Mouse (Mus musculus) thymus, postnatal 25 days (tissue): ENCODE data around the gene Rnf144a.
A peak's percentile ranks its signal among the peaks of the same experiment; 100 is the strongest.

ENCODE experiments used
- DNase-seq: peaks from one replicate; pipeline ENCODE4 v3.0.0; 2022

Rnf144a gene

DNA sequence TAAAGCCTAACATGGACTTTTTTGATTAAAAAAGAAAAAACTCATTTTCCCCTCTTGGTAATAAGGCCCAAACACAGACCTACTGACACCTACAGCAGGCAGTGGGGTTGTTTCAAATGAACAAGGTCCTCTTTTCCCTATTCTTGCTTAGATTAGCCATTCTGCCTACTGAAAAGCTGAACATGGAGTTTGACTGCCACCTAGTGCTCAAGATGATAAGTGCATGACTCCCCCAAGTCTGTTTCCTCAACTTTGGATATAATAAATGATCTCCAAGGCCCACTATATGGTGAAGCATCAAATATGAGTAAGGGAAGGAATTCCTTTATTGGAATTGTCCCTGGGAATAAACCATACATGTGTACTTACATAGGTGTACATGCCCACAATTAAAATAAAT is 103.5 kb downstream of the Rnf144a start:
- DNase-seq = peak; percentile 58

DNA sequence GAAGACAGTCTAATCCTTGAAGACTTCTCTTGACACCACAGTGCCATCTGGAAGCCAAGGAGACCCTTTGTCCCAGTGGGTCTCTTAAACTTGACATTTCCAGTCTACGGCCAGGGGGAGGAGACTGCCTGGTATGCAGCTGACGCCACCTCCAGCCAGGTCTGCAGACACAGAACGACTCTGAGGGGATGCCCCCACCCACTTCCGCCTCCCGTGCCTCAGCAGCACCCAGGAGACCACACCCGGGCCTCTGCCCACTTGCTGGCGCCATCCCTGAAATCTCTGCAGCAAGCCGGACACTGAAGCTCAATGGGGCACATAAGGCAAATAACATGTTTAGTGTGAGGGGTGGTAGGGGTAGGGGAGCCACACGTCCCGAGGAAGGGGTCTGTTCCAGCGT is 104.8 kb downstream of the Rnf144a start:
- DNase-seq = no peak

DNA sequence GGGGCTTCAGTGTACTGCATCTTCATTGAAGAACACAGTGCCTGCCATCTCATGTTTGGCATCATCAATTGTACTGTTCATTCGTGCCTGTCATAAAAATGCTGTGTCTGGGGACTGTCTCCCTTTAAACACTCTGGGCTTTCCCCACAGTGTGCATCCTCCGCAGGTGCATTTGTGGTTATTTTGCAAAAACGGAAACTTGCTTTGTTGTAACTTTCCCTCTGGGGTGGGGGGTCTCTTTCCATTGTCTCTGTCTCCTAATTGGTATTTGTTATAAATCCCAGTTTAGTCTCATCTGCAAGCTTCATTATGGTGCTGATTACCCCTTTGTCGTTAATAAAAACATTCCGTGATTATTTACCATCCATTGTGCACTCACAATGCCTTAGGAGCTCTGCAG is 112.2 kb downstream of the Rnf144a start:
- peak; percentile 50 for DNase-seq

DNA sequence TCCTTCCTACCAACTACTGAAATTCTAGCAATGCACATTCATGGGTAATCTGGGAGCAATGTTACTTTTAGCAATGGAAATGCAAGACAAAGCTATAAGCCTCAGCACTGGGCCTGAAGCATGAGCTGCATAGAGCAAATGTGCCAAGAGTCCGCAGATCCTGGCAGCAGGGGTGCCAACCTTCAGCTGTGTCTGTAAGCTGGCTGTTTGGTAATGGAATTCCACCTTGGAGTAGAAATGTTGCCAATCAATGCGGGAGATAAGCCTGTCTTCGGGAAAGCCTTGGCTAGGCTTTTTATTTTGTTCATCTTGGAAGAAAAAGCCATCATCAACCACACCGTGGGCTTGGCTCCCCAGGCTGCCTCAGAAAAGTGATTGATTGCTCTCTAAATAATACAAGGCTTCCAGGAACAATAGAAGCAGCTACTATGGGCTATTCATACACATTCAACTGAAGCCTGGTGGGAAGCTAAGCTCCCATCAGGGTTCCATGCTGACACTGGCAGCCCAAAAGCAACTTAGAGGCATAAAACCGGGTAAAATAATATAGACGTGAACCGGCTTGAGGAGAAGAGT is 115.5 kb downstream of the Rnf144a start:
- no peak for DNase-seq

DNA sequence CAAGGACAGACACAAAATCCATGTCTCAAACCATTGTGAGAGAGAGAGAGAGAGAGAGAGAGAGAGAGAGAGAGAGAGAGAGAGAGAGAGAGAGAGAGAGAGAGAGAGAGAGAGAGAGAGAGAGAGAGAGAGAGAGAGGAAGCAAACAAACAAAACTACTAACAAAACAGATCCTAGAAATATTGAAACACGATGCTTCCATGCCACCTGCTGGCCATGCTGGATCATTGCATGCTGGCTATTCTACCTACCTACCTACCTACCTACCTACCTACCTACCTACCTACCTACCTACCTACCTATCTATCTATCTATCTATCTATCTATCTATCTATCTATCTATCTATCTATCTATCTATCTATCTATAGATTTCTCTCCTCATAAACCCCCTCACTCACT is 119.1 kb downstream of the Rnf144a start:
- DNase-seq = peak; percentile 34

DNA sequence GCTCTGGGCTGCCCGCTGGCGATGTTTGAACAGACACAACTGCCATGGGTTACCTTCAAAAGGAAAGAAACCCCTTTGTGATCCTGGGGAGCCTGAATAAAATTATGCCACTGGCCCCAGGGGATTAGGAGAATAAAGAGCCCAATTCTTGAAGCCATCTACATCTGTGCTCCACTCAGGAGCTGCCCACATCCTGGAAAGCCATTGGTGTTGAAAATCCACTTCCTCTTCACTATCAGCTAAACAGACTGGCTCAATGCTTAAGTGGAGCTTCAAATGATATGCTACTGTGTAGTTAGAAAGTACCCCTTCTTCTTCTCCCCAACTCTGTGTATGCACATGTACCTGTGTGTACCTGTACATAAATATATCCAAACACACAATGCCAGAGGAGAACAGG is 125.9 kb downstream of the Rnf144a start:
- DNase-seq = no peak

- DNase-seq = no peak
Measured at GRCm38 (mm10) chr12:26288347-26288746, 126.7 kb downstream of the Rnf144a start.

DNA sequence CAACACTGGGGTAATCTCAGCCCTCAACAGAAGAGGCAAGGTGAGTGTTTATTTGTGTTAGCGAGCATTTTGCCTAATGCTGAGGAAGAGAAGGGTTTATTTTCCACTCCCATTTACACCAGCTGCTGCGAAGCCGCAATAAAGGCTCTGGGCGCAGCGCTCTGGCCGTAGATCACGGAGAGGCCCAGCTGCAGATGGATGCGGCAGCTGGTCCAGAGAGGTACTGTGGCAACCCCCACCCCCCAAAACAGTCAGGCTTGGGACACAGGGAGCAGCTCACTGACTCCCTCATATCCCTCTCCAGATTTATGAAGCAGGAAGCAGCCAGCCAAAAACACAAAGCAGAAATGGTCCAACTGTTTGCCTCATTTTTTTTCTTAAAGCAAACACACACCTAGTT is 129.1 kb downstream of the Rnf144a start:
- DNase-seq = no peak

- DNase-seq = no peak
Measured at GRCm38 (mm10) chr12:26285460-26285859, 129.6 kb downstream of the Rnf144a start.

DNA sequence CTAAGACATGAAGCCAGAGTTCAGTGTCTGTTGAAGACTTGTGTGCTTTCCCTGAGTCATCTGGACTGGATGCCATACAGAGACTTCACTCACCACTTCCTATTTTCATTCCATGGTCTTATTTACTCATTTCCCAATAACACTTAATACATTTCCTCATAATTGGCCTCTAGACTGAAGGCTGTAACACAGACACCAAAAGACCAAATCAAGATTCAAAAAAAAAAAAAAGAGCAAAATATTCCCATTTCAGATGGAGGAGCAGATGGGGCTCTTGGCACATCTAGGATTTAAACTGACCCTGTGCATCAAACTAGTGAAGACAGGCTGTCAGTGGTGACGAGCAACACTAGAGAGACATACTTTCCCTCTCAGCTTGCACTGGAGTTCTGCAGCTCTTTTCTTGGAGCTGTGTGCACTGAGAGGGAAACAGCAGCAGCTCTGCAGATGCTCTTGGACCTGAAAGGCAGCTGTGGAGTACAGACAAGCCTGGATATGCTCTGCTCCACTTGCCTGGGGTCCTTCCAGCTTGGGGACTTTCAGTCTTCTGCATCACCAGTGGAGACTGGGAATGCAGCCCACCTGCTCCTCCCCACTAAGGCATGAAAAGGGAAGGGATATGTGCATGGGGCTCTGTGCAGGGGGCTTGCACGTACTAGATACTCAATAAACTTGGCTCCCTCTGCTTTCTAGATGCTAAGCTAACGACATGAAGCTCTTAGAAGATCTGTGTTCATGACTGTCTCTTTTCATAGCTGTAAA is 134.2 kb downstream of the Rnf144a start:
- DNase-seq = no peak

- DNase-seq = peak; percentile 36
Measured at GRCm38 (mm10) chr12:26277002-26277669, 137.9 kb downstream of the Rnf144a start.

GRCm38 (mm10) chr12:26276556-26276955 is 138.5 kb downstream of the Rnf144a start:
- no peak for DNase-seq
